Mouse (Mus musculus) urinary bladder, postnatal 10 days (tissue): ENCODE results near the gene Mcts1.

Experiments used
- DNase-seq: peaks from one replicate; pipeline ENCODE4 v3.0.0; 2022; ENCODE audit warnings: low spot score

Mcts1 gene

DNA sequence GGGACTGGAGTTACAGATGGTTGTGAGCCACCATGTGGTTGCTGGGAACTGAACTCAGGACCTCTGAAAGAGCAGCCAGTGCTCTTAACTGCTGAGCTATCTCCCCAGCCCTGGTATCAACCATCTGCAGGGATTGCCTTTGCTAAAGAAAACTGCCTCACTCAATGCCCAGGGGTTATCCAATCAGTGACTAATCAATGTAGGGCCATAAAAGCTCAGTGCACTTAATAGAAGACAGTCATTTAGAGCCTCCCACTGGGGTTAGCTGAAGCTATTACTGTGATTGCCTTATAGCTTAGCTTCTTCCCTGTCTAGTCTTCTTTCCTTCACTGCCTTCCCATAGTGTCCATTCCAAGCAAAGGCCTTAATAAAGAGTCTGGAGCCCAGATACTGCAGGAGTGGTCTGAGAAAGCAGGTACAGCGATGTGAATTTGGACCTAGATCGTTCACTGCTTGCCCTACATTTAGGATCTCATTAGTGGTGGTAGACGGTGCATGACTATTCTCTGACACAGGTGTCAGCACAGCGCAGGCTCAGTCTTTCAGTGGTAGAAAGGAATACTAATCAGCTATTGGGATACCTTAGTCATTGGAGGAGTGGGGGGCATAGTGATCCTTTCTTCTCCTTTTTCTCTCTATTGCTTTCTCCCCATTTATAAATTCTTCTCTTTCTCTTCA is 56.0 kb downstream of the Mcts1 start:
- DNase-seq = no peak
